Mouse (Mus musculus) thymus, postnatal 36 days (tissue): ENCODE results near the gene Rgs17.
"Not testable (repeated sequence)": the region's sequence is repeated elsewhere in the genome, so short reads cannot be mapped to it uniquely, and the experiment has no call there.

Experiments
- DNase-seq, 2 experiments: peaks; one replicate each; pipeline ENCODE4 v3.0.0; 2022; ENCODE audit warnings: mixed read lengths in 2 of 2

Rgs17 gene

DNA sequence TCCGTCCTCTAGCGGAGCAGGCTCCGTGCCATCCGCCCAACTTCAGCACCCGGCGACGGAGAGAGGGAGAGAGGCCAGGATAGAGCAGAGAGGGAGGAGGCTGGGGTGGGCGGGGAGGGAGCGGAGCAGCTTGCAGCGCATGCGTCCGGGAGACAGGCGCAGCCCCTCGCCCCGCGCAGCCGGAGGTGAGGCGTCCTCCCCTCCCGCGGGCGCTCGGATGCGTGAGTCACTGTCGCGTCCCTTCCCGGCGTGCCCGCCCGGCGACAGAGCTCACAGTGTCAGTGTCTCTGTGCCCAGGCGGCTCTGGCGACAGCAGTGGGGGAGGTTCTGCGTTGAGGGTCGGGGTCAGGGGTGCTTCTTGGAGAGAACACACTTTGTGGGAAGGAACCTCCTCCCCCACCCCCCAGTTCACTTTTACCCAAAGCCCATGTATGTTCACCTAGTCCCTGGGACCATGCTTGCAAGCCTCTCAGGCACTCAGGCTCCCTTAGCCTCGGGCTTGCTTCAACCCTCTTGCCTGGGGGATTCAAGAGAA is at the start of gene Rgs17:
TSS of gene Rgs17 (minus strand) at position 107 of the 535 bp plus-strand sequence.
- DNase-seq: peak in 1 of 2 experiments; percentile 9

DNA sequence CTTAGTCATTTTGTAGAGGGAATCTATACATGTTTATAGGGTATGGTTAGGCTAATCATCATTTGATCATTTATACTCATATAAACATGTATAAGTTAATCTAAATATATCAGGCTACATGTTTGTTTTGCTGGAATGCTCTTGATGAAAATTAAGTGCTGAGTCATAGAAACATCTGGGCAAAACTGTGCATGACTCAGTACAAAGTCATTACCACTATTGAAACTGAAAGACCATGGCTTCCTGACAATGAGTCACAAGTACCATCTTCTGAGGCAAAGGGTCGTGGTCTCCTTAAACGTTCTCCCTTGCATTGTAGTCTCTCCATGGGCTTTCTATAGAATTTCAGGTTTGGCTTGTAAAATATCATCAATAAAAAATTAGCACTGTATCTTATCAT is 45.5 kb upstream of the Rgs17 start:
- no peak for DNase-seq

DNA sequence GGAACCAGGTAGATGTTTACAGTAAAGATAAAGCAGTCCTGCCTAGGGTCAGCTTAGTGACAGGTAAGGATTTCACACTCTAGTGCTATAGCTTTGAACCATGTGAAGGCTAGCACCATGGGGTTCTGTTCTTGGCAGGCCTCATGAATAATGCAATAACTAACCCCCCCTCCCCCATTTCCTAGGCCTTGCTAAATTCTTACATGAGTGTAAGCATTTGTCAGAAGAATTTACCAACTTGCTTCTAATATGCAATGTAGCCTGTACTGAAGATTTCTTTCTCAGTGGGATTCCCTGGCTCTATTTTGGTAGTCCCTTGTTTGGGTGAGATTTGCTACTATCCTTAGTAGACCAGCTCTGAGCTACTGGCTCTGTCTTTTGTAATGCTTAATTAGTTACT is 31.6 kb upstream of the Rgs17 start:
- DNase-seq: not testable (repeated sequence)

DNA sequence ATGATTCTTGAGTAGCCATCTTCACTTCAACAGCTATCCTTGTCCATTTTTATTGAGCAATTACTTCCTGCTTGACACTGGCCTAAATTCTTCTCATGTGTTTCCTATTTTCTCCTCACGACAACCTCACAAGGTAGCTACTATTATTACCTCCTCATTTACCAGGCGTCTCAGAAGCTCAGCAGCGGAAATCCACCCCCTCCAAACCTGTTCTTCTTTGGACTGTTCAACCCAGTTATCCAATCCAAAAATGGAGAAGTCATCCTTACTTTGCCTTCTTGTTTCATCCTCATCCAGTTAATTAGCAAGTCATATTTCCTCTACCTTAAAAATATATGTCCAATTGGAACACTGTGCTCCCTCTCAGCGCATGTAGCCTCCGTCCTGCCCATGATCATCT is 2.1 kb upstream of the Rgs17 start:
- DNase-seq: no peak

DNA sequence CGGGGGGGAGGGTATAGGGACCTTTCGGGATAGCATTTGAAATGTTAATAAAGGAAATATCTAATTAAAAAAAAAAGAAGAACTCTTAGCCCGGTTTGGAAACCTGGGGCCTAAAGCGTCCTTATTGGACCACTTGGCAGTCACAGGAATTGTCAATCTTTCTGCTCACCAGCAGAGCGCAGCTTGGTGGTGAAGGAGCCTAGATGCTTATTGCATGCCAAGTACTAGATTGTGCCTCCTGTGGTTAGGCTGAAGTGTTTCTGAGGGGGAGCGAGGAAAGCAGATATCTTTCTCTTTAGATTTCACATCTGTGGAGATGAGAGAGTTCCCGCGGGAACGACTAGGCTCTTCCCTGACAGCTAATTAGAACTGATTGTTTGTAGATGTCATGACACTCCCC is 896 bp upstream of the Rgs17 start:
- no peak for DNase-seq

DNA sequence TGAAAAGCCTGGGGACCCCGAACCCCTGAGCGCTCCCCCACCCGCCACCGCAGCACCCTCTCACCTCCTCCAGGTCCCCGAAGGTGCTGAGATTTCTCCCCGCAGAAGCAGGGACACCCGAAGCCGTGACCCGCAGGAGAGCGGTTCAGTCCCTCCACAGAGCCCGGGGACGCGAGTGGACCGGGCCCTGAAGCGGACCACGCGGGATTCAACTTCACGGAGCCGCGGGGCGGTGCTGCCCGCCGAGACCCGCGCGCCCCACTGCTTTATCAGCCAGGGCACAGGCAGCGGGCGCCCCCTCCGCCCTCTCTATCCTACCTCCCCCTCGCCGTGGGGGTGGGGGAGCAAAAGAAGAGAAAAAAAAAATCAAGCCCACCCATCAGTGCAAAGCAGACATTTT is 429 bp downstream of the Rgs17 start:
- no peak for DNase-seq

DNA sequence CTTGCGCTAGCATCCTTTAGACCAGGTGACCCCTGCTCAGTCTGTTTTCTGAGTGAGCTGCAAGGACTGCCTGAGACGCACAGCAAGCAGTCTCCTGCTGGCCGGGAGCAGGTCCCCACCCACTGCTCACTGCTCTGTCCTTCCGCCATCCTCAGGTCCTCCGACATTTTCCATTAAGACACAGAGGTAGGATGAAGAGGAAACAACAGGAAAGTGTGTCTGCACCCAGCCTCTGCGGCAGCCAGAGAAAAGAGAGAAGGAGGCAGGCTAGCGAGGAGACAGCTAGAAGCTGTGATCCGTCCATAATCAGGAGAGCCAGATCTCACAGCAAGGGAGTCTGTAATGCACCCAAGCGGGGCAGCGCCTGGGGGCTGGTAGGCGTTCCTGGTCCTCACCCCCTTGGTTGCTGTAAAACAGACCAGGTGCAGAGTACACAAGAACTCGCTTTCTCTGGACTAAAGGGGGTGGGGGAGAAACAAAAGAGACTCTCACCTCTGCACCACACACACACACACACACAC is 1.1 kb downstream of the Rgs17 start:
- DNase-seq: no peak

DNA sequence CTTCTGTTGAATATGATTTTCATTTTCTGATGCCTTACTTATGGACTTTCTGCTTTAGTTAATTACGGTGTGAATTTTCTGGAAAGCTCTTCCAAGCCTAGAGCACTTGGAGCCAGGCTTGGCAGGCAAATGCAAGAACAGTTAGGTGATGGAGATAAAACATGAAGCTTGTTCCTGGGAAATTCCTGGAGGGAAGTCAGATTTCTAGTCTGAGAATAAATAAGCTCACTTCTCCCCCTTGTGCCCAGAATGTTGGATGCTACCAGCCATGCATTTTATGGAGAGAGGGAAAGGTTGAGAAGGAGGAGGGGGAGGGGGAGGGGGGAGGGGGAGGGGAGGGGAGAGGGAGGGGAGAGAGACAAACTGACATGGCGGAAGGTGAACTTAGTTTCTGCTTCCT is 17.8 kb downstream of the Rgs17 start:
- no peak for DNase-seq

DNA sequence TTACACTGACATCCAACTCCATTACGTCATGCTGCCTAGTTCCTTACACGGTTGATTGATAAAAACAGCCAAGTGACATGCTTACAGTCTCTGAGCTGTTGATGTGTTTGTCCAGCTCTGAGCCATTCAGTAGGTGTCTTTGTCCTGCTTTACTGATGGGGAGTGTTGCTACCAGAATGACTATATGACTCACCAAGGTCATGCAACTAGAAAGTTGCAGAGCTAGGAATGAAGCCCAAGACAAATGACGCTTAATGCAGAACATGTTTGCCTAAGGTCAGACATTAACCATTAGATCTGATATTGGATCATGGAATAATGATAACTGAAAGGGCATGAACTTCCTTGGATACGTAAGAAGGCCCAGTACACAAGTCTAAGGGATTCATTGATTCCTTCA is 20.4 kb downstream of the Rgs17 start:
- no peak for DNase-seq

DNA sequence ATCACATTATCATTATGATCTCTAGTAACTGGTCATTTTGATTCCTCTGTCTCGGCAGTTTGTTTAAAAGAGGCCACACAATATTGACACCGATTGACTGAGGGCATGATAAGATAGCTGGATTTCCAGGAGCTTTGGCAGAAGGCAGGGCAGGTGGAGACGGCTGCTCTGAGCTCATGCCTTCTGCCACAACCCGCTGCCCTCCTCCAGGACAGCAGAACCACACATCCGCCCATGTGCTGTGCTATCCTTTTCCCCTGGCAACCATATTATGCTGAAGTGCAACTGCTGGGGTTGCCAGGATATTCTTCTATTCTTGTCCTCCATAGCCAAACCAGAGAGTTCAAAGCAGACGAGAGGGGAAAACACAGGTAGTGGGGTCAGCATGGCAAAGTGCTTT is 21.5 kb downstream of the Rgs17 start:
- DNase-seq: no peak

DNA sequence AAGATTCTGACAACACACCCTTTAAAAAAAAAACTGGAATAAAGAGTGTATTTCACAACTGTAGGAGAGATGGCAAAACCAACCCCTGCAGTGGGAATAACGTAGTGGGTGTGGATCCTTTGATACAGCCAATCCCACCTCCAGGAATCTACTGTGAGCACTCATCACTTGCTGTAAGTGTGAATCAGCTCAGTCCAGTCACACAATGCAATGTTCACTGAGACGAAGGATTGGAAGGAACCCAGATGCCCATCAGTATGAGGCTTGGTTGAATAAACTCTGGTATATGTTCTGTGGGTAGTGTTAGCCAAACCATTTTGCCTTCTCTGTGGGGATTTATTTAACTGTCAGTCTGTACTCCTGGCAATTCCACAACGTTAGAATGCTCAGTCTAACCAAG is 45.1 kb downstream of the Rgs17 start:
- no peak for DNase-seq

DNA sequence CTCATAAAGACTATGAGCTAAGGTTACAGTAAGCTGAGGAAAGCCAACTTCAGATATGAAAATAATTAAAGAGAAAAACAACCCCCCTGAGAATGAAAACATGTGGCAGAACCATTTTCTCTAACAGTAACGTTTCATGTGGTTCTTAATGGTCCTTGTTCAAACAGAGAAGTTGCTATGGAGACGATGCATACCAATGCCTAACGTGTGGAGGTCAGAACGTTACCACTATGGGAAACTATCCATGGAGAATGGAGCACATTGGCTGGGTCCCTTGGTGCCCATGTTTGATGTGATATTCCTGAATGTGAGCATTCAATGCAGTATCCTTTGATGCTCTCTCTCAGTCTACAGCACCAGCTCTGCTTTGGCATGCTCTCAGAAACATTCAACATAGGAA is 51.1 kb downstream of the Rgs17 start:
- DNase-seq: no peak

DNA sequence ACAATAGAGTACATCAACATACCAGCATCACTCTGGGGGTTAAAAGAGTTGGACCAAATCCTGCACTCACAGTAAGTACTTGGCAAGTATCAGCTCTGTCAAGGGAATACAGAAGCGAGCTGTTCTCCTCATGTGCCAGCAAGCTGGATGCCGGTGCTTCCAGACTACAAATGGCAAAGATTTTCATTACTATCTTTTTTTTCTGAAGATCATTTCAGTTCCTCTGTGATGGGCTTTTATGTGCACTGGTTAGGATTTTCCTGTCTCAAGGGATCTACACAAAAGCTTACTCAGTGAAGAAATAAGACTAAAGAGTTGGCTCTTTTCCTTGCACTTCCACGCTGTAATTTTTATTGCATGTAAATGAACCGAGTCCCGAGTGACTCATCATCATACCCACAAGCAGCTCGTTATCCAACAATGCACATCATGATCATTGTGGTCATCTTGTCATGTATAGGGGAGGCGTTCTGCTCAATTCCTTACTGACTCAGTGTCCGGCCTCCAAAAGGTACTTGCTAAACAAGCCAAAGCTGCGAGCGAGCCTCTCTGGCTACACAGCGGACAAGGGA is 54.1 kb downstream of the Rgs17 start:
- no peak for DNase-seq

DNA sequence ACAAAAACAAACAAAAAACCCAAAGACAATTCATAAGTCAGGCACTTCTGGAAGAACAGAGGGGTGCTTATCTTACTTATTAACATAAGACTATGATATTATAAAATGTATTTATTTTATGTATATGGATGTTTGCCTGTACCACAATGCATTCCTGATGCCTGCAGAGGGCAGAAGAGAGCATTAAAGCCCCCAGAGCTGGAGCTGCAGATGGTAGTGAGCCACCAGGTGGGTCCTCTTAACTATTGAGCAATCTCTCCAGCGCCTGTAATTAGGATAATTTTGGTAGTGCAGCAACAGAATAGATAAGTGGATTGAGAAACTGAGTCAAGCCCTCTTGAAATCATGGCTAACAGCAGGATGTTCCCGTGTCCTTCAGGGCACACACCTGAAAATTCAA is 56.2 kb downstream of the Rgs17 start:
- DNase-seq: no peak

DNA sequence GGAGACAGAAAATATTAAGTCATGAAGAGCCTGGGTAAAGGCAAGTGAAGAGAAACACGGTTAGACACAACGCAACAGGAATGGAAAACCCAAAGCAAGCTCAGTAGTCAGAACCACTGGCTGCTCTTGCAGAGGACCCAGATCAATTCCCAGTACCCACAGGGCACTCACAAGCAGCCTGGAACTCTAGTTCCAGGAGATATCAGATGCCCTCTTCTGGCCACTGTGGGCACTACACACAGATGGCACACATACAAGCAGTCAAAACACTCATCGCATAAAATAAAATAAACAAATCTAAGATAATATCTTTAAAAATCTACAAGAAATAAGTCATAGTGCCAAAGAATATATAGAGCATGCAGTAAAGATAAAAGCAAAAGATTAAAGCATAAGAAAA is 59.5 kb downstream of the Rgs17 start:
- DNase-seq: no peak

DNA sequence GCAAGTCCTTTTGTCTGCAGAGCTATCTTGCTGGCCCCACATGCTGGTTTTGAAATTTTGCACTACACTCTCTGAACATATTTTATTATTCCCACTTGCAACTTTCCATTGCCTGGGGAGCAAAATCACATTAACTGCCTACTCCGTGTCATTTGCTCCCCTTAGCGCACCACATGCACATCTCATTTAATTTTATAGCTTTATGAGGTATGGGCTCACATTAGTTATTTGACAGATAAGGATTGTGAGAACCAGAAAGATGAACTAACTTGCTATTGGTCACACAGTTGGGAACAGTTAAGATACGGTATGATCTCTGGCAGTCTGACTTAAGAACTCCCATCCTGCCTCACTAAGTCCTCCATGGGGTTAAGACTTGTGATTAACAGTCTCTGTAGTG is 61.4 kb downstream of the Rgs17 start:
- no peak for DNase-seq

DNA sequence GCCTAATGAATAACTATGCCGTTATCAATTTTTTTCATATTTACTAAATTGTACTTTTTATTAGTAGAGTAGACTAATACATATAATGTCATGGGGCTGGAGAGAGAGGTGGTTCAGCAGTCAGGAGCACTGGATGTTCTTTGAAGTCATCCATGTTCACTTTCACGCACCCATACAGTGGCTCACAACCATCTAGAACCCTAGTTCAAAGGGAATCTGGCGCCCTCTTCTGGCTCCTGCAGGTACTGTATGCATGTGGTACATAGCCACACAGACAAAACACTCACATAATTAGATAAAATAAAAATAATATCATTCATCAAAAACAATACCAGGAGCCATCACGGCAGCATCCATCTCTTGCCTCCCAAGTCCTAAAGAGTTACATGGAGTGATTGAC is 62.5 kb downstream of the Rgs17 start:
- DNase-seq: peak; percentile 7 to 19

DNA sequence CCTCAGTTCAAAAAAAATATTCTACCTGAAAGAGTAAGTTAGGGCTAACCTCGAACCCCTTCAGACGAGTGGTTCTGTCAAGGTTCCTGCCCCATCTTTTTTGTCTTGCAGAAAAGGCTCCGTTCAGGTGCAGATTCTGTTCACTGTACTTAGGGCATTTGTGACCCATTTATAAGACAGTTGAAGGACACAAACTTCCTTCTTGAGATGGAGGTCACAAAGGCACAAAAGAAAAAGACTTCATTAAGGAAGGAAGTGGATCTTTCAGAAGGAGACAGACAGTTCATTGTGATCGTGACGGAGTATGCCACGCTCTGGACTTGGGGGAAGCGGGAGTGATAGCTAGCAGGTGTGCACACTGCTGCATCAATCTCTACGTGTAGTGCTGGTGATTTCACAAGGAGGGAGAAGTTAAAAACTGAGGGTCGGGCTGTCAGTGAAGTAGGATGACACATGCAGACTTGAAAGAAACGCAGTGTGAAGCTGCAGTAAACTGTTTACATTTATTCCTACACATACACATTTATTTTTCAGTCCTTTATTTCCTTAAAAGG is 64.1 kb downstream of the Rgs17 start:
- DNase-seq: no peak

DNA sequence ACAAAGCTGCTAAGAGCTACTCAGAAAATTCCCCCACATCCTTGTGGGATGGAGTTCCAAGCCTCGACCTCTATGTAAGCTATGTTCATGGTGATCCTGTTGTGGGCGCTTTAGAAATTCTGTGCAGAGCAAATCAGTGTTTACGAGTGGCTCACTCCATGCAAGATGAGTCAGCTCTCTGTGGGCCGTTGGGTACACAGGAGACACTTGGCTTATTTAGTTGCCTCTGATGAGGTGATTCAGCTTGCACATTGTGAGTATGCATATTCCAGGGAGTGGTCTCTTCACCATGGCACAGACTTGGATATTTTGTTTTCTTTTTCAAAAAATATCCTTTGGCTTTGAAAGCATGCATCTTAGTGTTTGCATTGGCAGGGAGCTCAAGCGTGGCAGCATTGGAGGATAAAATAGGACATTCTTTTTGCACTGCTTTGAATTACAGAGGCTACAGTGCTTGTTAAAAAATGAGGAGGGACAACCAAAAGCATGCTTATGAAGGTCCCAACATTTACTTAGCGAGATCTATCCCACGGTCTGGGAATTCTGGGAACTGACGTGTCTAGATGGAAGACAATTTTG is 68.8 kb downstream of the Rgs17 start:
- DNase-seq: no peak

DNA sequence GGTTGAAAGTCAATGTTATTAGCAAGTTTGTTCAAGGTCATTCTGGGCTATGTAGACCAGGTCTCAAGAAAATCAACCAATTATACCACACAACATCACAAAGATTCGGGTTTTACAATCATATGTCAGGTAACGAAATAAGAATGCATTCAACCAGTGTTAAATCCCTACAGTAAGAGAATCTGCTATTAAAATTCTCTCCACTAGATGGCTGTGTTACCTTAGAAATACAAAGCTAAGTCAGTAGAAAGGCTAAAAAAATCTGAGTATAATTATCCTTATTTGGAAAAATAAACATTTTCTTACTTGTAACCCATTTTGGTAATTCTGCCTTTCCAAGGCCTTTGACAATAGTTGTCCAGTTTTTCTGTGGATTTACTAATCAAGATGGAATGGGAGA is 75.3 kb downstream of the Rgs17 start:
- DNase-seq: no peak

DNA sequence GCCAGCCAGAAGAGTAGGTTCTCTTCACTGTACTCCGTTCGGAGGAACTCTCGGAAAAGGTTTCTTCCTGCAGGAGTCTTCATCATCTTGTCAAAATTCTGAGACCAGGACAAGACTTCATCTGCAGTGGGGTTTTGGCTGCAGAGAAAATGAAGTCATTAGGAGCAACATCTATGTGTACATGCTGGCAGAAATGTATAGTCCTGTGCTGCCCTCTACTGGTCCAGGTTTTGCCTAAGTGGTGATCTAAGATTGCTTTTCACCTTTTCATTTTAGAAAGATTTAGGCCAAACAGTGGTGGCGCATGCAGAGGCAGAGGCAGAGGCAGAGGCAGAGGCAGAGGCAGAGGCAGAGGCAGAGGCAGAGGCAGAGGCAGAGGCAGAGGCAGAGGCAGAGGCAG is 80.8 kb downstream of the Rgs17 start:
- DNase-seq: peak; percentile 40 to 57

DNA sequence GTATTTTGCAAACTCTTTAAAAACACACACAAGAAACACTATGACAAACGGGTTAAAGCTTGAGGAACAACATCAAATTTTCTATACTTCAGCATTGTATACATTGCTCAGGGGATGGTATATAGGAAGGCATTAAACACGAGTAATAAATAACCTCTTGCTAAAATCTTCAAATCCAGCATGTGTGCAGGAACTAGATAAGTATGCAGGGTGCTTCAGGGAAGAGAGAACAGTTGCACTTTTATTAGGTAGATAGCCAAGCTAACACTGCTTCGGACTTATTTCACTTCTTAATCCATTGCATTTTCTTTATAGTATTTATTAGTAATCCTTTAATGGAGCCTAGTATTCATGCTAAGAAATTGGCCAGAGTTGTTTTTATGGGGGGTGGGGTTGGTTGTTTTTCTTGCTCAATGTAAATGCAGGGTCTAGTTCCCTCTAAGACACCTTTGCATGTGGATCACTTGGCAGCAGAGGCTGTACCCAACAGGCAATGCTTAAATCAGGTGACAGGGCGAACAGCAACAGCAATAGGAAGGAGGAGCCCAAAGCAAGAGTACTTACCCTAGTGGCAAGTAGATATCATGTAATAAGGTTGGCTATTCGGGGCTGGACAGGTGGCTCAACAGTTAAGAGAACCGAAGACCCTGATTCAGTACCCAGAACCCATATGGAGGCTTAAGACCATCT is 95.7 kb downstream of the Rgs17 start:
- DNase-seq: no peak

DNA sequence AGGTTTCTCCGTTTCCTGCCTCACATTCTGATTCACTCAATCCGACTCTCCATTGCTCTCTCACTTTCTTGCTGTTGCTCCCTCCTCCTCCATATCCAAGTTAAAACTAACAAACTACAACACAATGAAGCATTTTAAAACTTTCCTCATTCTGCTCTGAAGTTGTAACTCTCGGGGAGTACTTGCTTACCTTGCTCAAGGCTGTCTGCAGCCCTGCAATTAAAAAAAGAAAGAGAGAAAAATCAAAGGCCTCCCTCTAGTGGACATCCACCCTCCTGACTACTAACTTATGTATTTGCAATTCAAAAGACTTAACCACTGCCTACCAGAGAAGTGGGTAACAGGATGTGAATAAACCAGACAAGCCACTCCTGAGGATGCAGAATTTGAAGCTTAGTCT is 97.4 kb downstream of the Rgs17 start:
- peak in 1 of 2 experiments; percentile 21 for DNase-seq
